Mouse (Mus musculus): Measurements from ENCODE around the gene Ranbp10.

DNA sequence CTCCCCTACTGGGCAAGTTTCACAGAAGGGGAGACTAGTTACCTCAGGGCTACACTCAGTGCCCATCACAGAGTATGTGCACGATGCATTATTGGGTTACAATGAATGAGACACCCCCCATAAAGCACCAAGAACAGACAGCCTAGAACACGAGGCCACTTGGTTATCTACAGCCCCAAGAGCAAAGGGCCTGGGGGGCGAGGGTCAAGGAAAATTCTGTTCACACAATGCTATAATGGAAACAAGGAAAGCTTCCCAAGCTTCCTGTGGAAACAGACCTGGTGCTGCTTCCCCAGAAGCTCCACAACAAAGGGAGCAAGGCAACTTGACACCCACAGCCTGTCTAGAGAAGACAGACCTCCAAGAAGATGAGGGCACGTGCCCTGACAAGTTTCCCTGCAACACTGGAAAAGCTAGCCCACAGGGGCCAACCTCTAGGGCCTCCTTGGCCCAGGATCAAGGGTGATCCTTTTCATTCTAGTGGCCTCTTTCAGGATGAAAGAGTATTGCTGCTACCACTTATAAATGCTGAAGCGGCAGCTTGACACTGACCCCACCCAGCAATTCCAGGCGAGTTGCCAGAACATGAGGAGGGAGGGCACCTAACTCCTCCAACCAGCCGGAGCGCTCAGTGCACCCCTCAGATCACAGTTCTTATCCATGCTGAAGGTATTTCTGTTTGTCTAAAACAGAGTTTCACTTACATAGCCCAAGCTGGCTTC lies 27.9 kb downstream of the Ranbp10 start:
- TF ChIP-seq CTCF (IDR thresholded peaks at IDR 0.05; ENCODE audit: control insufficient read depth, insufficient read depth, insufficient read length): no peak
- TF ChIP-seq MAX (IDR thresholded peaks at IDR 0.05): no peak
- no peak for TF ChIP-seq MYOD1 (IDR thresholded peaks at IDR 0.05; ENCODE audit: control insufficient read depth, insufficient read length, low read depth)
- no peak for TF ChIP-seq USF1 (IDR thresholded peaks at IDR 0.05; ENCODE audit: low read depth)
- no peak for TF ChIP-seq MYOG (IDR thresholded peaks at IDR 0.05; ENCODE audit: control insufficient read depth, extremely low read depth, insufficient read length)
- no peak for TF ChIP-seq CEBPB (IDR thresholded peaks at IDR 0.05; ENCODE audit: low read depth)
